Mouse (Mus musculus) ES-E14 (cell line): ENCODE measurements around the gene Reg4.

Source experiments
- HCFC1 ChIP-seq: IDR thresholded peaks from 2 replicates; pipeline ENCODE4 v1.6.1; 2012; ENCODE audit warnings: low read length, inconsistent platforms, borderline replicate concordance; ENCODE audit not compliant: insufficient read depth
- MAFK ChIP-seq: IDR thresholded peaks from 2 replicates; pipeline ENCODE4 v1.6.1; 2014; ENCODE audit warnings: mild to moderate bottlenecking, low read depth, low read length, inconsistent platforms; ENCODE audit not compliant: insufficient read depth
- ZNF384 ChIP-seq: IDR thresholded peaks from 2 replicates; pipeline ENCODE4 v1.6.1; 2012; ENCODE audit warnings: low read depth, low read length, inconsistent platforms

- TF ChIP-seq HCFC1 = no peak
- TF ChIP-seq MAFK = no peak
- no peak for TF ChIP-seq ZNF384
Measured at GRCm38 (mm10) chr3:98221856-98222255, at the start of gene Reg4.
